In genomic region chr5:21189036-21189435, GRCm38 (mm10) we compare ENCODE assay signal across 26 mouse cellular contexts. TPM values are rescaled to one million over a fixed set of nuclear protein-coding genes. Genes with fewer than 3 reads are reported as not detected.
A peak's percentile ranks its signal among the peaks of the same experiment; 100 is the strongest.
DNase-seq lines count a peak whose midpoint lies in the region; TF ChIP-seq lines count a peak whose summit lies in the region.
"Had no signal": no experiment of that assay in that cellular context is flagged by ENCODE, and none has a peak within 500 bp of the region (broad histone marks: within the 10 kb centered on the region; RNA-seq: fewer than 3 reads in every experiment).

No protein-coding gene starts in this region.

- 56% methylated on average over 1 of the region's 1 CpGs for WGBS in lung, adult 2 months

- H3K4me1 ChIP-seq in lung, adult 2 months (ENCODE audit: control insufficient read depth, insufficient read depth, low read length) = peaks cover 7% of the 10 kb centered on the region
- H3K4me1 ChIP-seq in megakaryocyte, embryonic 14.5 days = peaks cover 84% of the 10 kb centered on the region

- TF ChIP-seq CTCF in lung, adult 2 months (IDR thresholded peaks at IDR 0.05; ENCODE audit: insufficient read depth, low read length) = no peak

- DNase-seq in lung, postnatal 36 days = peak; percentile 52
- no peak for DNase-seq in lung, adult 2 months
- DNase-seq in fat pad, adult 2 months (ENCODE audit: extremely low read depth, low read depth, low spot score) = peak; percentile 51
- peak; percentile 20 for DNase-seq in splenic B cell, adult 2 months (ENCODE audit: low read depth, low spot score)
- no peak for DNase-seq in cerebellum, adult 11 months
- no peak for DNase-seq in layer of hippocampus, adult 11-12 months (ENCODE audit: low spot score)
- DNase-seq in retina, embryonic 14.5 days (ENCODE audit: low spot score) = no peak
- DNase-seq: adrenal gland, postnatal 36 days; cerebellum, adult 11-12 months; cerebellum, postnatal 10 days; gastrocnemius, postnatal 25 days; heart, postnatal 4 days; kidney, adult 2 months; kidney, postnatal 10 days; layer of hippocampus, postnatal 36 days; lung, postnatal 14 days; midbrain, embryonic 14.5 days; right cerebral cortex, adult 18-20 months had no signal

- H3K36me3 ChIP-seq in megakaryocyte, embryonic 14.5 days (replicated peaks; ENCODE audit: low read length) = peaks cover 34% of the 10 kb centered on the region
- no peaks in the 10 kb centered on the region for H3K36me3 ChIP-seq in splenic B cell, adult 2 months (ENCODE audit: control insufficient read depth, insufficient read depth, low read length, poor library complexity, severe bottlenecking)
- H3K36me3 ChIP-seq: embryonic facial prominence, embryonic 12.5 days; forebrain, embryonic 12.5 days; limb, embryonic 13.5 days; liver, embryonic 15.5 days; neural tube, embryonic 13.5 days had no signal

- no peak for TF ChIP-seq POLR2A in lung, adult 2 months (IDR thresholded peaks at IDR 0.05; ENCODE audit: borderline replicate concordance, extremely low read depth, low read depth, low read length)

- no peaks in the 10 kb centered on the region for H3K27me3 ChIP-seq in megakaryocyte, embryonic 14.5 days (replicated peaks)
- no peaks in the 10 kb centered on the region for H3K27me3 ChIP-seq in splenic B cell, adult 2 months (ENCODE audit: control insufficient read depth, insufficient read depth, low read length, poor library complexity, severe bottlenecking)
- H3K27me3 ChIP-seq: embryonic facial prominence, embryonic 12.5 days; hindbrain, embryonic 15.5 days; neural tube, embryonic 13.5 days had no signal

- no peak overlapping the region for H3K4me3 ChIP-seq in lung, adult 2 months (replicated peaks; ENCODE audit: extremely low read depth, low read depth, low read length)
- H3K4me3 ChIP-seq in megakaryocyte, embryonic 14.5 days (replicated peaks) = peak overlapping the region; percentile 80
- H3K4me3 ChIP-seq: embryonic facial prominence, embryonic 12.5 days; forebrain, embryonic 12.5 days; hindbrain, embryonic 15.5 days; limb, embryonic 13.5 days; liver, embryonic 15.5 days; myocyte; neural tube, embryonic 13.5 days had no signal

- peaks cover 17% of the 10 kb centered on the region for H3K9me3 ChIP-seq in megakaryocyte, embryonic 14.5 days
- H3K9me3 ChIP-seq: embryonic facial prominence, embryonic 12.5 days; hindbrain, embryonic 15.5 days had no signal

RNA-seq across cellular contexts. Expression of gene Gsap, which starts 3.0 kb away (rescaled TPM):
- polyA plus RNA-seq in lung, adult 2 months (2012; rRNA removed) = 18.4 and 25.7 TPM in 2 replicates
- 14.9 and 19.2 TPM in 2 replicates for polyA plus RNA-seq in megakaryocyte, embryonic 14.5 days (2012; ENCODE audit: insufficient read depth, low replicate concordance)

Comparison
In these comparisons a context has a peak if more than half of its experiments do, and no peak if none do; other contexts are left out.
1. DNase-seq: peak in lung, postnatal 36 days (single experiment), fat pad, adult 2 months (single experiment) and splenic B cell, adult 2 months (single experiment); none in lung, adult 2 months (single experiment), cerebellum, adult 11 months (single experiment), layer of hippocampus, adult 11-12 months (single experiment) and retina, embryonic 14.5 days (single experiment).